Mouse (Mus musculus): ENCODE results near the gene Slc12a9. TPM values are rescaled to one million over a fixed set of nuclear protein-coding genes. Genes with fewer than 3 reads are reported as not detected.
"Not testable (repeated sequence)": the region's sequence is repeated elsewhere in the genome, so short reads cannot be mapped to it uniquely, and the experiment has no call there.

The Slc12a9 gene
- polyA plus RNA-seq, 1 experiment from 2014 or later, result 27.5 TPM

GRCm38 (mm10) chr5:137289591-137290365 lies 43.6 kb downstream of the Slc12a9 start:
- ATAC-seq, result no peak
- DNase-seq (ENCODE audit: low read depth, low spot score), result no peak
- in situ Hi-C loops (cut with MboI; ENCODE audit: low pct_unique_long_range_greater_than_20kb), result loop anchor here (5.0 kb wide), 1 partner anchor 157 kb away; no protein-coding TSS in a partner anchor
- H3K27me3 ChIP-seq, result peaks cover 3% of the 10 kb centered on the region
- POLR2A ChIA-PET, result no interaction called here
- no peak for TF ChIP-seq CTCF (IDR thresholded peaks at IDR 0.05)
- CTCF ChIA-PET, result interaction anchor here (1.6 kb wide), 1 partner anchor 213 kb away, joined by 6 read pairs; the partner anchor contains the start of gene Pop7

- no peak for ATAC-seq
- no peak for TF ChIP-seq CTCF (IDR thresholded peaks at IDR 0.05)
- DNase-seq (ENCODE audit: low read depth, low spot score), result no peak
- CTCF ChIA-PET, result interaction anchor here (1.6 kb wide), 1 partner anchor 214 kb away, joined by 6 read pairs; the partner anchor contains the start of gene Pop7
- POLR2A ChIA-PET, result interaction anchor here (1.2 kb wide), 1 partner anchor 18 kb away, joined by 3 read pairs; the partner anchor contains the start of gene Srrt
- peaks cover 3% of the 10 kb centered on the region for H3K27me3 ChIP-seq
- in situ Hi-C loops (cut with MboI; ENCODE audit: low pct_unique_long_range_greater_than_20kb), result loop anchor here (5.0 kb wide), 1 partner anchor 157 kb away; no protein-coding TSS in a partner anchor
Observed at GRCm38 (mm10) chr5:137288999-137289470, 44.4 kb downstream of the Slc12a9 start.

GRCm38 (mm10) chr5:137287953-137288743 lies 45.2 kb downstream of the Slc12a9 start:
- H3K27me3 ChIP-seq, result peaks cover 3% of the 10 kb centered on the region
- DNase-seq (ENCODE audit: low read depth, low spot score) (no peak), ATAC-seq (no peak)
- ChIA-PET CTCF (interaction anchor here (1.9 to 2.1 kb wide), 3 partner anchors 155 to 173 kb away, joined by 6 to 10 read pairs (median 10); partner anchors contain the start of gene Trim56), POLR2A (interaction anchor here (1.0 to 1.2 kb wide), 2 partner anchors 14 to 19 kb away, joined by 3 read pairs; partner anchors contain the start of gene Srrt)
- in situ Hi-C loops (cut with MboI; ENCODE audit: low pct_unique_long_range_greater_than_20kb), result loop anchor here (5.0 kb wide), 1 partner anchor 156 kb away; no protein-coding TSS in a partner anchor
- TF ChIP-seq CTCF (IDR thresholded peaks at IDR 0.05), result no peak

GRCm38 (mm10) chr5:137287032-137287952 lies 46.1 kb downstream of the Slc12a9 start, which contains the start of gene Ache:
Gene Ache (plus strand): TSS chr5:137287519.
- CTCF ChIA-PET, result interaction anchor here (0.6 to 3.3 kb wide), 11 partner anchors 13 to 172 kb away, joined by 3 to 11 read pairs (median 4); partner anchors contain the start of gene Trim56
- H3K27me3 ChIP-seq, result peaks cover 7% of the 10 kb centered on the region
- in situ Hi-C loops (cut with MboI; ENCODE audit: low pct_unique_long_range_greater_than_20kb), result loop anchor here (5.0 kb wide), 1 partner anchor 155 kb away; no protein-coding TSS in a partner anchor
- POLR2A ChIA-PET, result interaction anchor here (1.0 kb wide), 1 partner anchor 13 kb away, joined by 3 read pairs; no protein-coding TSS in a partner anchor
- no peak for TF ChIP-seq CTCF (IDR thresholded peaks at IDR 0.05)
- ATAC-seq, result no peak
- DNase-seq (ENCODE audit: low read depth, low spot score), result no peak

GRCm38 (mm10) chr5:137286655-137287031 lies 46.8 kb downstream of the Slc12a9 start:
- TF ChIP-seq CTCF (IDR thresholded peaks at IDR 0.05), result no peak
- ChIA-PET CTCF (interaction anchor here (0.6 to 3.3 kb wide), 12 partner anchors 9 to 171 kb away, joined by 3 to 11 read pairs (median 4); partner anchors contain the start of gene Trim56), POLR2A (no interaction called here)
- ATAC-seq, result peak; percentile 45
- in situ Hi-C loops (cut with MboI; ENCODE audit: low pct_unique_long_range_greater_than_20kb), result loop anchor here (5.0 kb wide), 1 partner anchor 154 kb away; no protein-coding TSS in a partner anchor
- peaks cover 7% of the 10 kb centered on the region for H3K27me3 ChIP-seq
- no peak for DNase-seq (ENCODE audit: low read depth, low spot score)

- ChIA-PET POLR2A (no interaction called here), CTCF (interaction anchor here (0.8 to 3.3 kb wide), 8 partner anchors 8 to 171 kb away, joined by 3 to 11 read pairs (median 5); partner anchors contain the start of gene Trim56)
- no peak for ATAC-seq
- no peak for DNase-seq (ENCODE audit: low read depth, low spot score)
- in situ Hi-C loops (cut with MboI; ENCODE audit: low pct_unique_long_range_greater_than_20kb), result loop anchor here (5.0 kb wide), 1 partner anchor 154 kb away; no protein-coding TSS in a partner anchor
- peaks cover 7% of the 10 kb centered on the region for H3K27me3 ChIP-seq
- TF ChIP-seq CTCF (IDR thresholded peaks at IDR 0.05), result no peak
Observed at GRCm38 (mm10) chr5:137285986-137286385, 47.4 kb downstream of the Slc12a9 start.

- DNase-seq (ENCODE audit: low read depth, low spot score) (no peak), ATAC-seq (no peak)
- H3K27me3 ChIP-seq, result peaks cover 7% of the 10 kb centered on the region
- ChIA-PET CTCF (interaction anchor here (3.3 kb wide), 1 partner anchor 125 kb away, joined by 11 read pairs; no protein-coding TSS in a partner anchor), POLR2A (no interaction called here)
- in situ Hi-C loops (cut with MboI; ENCODE audit: low pct_unique_long_range_greater_than_20kb), result loop anchor here (5.0 kb wide), 1 partner anchor 153 kb away; no protein-coding TSS in a partner anchor
- no peak for TF ChIP-seq CTCF (IDR thresholded peaks at IDR 0.05)
Observed at GRCm38 (mm10) chr5:137285045-137285444, 48.4 kb downstream of the Slc12a9 start.

GRCm38 (mm10) chr5:137284411-137284810 lies 49.0 kb downstream of the Slc12a9 start:
- CTCF ChIA-PET, result interaction anchor here (3.3 kb wide), 1 partner anchor 124 kb away, joined by 11 read pairs; no protein-coding TSS in a partner anchor
- DNase-seq (ENCODE audit: low read depth, low spot score); H3K27me3 ChIP-seq; ATAC-seq; POLR2A ChIA-PET; in situ Hi-C loops (cut with MboI; ENCODE audit: low pct_unique_long_range_greater_than_20kb): not testable (repeated sequence)
